Mouse (Mus musculus): ENCODE measurements around the gene Vezt.

The Vezt gene

DNA sequence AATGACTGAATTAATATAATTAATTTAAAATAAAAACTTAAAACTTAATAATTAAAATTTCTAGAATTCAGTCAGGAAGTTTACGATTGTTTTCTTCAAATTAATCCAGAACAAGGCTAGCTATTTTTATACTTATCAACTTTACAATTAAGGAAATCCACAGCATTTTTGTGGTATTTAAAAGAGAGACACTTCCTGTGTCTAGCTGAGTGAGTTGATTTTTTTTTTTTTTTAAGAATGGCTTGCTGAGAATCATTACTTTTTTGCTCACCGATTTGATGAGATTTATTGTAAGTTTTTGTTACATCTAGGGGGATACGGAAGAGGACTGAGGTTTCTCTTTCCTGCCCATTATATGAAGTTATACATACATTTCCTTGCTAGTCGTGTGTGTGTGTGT, 2.0 kb upstream of the Vezt start:
- DNase-seq (ENCODE audit: low spot score in 2 of 2), result no peak

DNA sequence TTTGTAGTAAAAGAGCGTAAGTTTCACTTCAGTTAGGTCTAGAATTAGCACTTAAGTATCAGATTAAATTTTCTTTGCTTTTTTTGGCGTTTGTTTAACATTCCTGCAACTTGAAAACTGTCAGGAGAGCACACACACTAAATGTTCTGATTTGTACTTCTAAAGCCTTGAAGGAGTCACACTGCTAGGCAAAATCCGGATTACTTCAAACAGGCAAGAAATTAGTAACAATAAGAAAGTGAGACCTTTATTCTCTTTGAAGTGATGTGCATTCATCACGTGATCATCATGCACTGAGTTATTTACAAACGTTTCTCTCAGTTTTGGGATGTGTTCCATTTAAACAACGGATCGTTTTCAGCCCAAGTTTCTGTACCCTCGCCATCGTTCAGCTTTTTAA, 1.6 kb upstream of the Vezt start:
- DNase-seq (ENCODE audit: low spot score in 2 of 2), result no peak

DNA sequence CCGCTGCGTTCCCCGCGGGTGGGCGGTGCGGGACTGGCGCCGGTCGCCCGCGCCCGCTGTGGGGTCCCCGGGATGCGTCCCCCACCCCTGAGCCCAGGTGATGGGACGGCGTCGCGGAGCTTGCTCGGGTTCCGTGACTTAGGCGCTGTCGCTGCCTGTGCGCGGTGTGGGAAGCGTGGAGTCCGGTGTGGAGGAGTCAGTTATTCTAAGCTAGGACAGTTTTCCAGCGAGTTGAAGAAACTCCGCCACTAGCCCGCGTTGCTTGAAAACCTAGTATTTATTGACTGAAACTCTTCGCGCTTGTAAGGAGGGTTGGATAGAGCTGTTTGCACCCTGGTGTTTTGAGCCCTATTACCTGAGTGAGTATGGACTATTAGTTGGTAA, 750 bp upstream of the Vezt start:
- no peak for DNase-seq (ENCODE audit: low spot score in 2 of 2)

DNA sequence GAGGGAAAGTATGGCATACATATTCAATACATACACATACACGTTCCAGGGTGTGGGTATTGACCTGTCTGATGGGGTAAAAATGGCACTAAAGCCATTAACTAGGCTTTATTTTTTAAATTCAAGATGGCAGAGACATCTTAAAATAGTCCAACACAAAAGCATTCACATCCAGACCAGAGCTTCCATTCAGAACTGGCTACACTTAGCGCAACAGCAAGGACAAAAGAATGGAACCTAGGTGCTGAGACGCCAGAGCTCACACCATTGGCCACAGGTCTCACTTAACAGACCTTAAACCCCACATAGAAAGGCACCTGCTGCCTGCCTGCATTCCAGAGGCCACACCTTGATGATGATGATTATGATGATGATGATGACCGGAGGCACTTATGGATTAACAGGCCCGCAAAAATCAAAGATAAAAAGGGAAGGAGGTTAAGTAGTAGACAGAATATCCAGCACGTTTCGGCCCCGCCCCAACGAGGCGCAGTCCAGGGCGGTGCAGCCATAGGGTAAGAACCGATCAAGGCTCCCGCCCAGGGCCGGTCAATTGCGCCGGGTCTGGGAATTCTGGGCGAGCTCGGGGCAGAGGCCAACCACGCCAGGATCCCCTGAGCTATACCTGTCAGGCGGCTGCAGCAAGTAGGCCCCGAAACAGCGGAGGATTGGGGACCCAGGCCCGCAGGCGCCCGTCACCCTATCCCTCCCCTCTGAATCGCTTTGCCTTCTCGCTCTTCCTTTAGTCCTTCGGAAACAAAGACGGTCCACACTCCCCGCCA, 550 bp downstream of the Vezt start:
- peak; percentile 55 to 68 for DNase-seq (ENCODE audit: low spot score in 2 of 2)

DNA sequence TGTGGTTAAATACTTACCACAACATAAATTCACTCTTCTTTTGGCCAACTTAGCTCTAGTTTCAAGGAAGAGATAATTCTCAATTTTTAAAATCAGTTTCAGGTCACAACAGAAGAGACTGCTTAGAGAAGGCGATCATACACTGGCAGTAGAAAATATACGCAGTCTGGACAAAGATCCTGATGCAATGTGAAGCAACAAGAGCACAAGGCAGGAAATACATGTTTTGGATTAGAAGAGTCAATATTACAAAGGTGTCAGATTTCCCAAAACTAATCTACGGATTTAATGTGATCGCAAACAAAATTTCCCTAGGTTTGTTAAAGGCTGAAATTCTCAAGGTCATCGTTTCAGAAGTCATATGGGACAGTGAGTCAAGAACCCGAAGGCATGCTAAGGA, 4.5 kb downstream of the Vezt start:
- no peak for DNase-seq (ENCODE audit: low spot score in 2 of 2)

DNA sequence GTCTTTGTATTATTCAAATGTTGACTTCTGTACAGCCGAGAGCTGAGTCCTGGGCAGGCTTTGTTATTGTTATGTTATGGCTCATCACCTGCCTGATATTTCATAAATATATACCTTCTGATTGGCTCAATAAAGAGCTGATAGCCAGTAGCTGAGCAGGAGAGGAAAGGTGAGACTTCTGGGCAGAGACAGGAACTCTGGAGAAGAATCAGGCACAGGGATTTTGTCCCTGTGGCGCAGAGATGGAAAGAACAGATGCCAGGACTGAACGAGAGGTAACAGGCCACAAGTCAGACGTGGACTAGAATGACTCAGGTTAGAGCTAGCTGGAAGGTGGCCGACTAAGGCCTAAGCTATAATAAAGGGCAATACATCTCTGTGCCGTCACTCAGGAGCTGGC, 7.1 kb downstream of the Vezt start:
- DNase-seq (ENCODE audit: low spot score in 2 of 2), result no peak

DNA sequence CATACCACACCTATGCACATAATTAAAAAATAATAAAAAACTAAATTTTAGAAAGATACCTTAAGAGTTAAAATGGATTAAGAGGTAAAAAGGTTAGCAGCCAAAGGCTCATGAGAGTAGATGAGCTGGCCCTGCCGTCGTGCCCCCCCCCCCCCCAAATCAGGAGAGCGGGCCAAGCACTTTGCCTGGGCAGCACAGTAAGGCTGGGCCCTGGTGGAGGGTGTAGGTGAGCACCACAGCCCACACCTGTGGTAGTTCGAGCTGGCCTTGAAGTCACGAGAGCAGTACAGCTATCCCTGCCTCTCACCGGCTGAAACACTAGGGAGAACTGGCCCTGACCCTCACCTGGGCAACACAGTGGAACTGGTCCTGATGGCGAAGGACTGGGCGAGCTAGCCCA, 10.5 kb downstream of the Vezt start:
- DNase-seq (ENCODE audit: low spot score in 2 of 2), result no peak

DNA sequence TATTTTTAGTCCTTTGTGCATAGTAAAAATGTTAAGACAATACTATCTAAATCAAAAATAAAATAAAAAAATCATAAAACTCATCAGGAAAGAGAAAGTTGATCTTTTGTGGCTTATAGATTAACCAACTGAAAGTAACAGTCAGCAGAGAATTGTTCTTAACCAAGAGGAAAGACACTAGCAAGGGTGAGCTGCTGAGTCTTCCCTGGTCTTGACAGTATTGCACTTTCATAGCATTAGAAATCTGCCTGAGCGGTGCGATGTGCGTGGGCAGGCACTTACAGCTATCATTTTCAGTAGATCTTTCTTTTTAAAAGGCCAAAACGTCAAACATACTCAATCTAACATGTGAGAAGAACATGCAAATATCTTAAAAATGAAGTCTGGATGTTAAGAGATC, 14.6 kb downstream of the Vezt start:
- no peak for DNase-seq (ENCODE audit: low spot score in 2 of 2)

DNA sequence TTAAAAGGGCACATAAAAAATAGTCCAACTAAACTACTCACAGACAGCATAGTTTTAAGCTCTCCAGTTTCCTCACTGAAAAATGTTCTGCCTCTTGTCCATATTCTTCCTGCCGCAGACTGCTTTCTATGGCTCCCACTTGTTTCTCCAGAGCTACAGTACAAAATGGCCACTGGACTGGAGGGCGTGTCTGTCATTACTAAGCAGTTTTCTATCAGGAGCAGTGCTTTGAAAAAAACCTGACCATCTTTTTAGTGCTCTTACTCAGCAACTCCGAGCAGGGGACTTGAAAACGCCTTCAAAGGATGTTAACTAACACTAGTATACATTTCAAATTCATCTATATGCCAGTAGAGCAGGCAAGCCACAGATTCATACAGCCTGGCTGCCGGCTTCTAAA, 15.0 kb downstream of the Vezt start:
- DNase-seq (ENCODE audit: low spot score in 2 of 2), result no peak

DNA sequence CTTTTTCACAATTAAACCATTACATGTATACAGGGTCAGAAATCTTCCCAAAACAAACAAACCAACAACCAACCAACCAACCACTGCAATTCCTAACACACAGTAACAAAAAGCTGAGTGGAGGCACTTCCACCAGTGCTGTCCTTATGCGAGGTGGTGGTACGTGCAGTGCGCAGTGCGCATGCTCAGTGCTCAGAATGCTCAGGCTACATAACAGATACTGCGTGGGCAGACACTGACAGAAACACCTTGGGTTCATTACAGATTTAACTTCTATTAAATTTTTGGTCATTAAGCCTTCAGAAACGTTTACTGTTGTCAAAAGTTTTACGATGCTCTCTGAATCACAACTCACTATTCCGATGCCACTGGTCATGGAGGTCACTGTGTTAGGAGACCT, 18.2 kb downstream of the Vezt start:
- DNase-seq (ENCODE audit: low spot score in 2 of 2), result no peak

DNA sequence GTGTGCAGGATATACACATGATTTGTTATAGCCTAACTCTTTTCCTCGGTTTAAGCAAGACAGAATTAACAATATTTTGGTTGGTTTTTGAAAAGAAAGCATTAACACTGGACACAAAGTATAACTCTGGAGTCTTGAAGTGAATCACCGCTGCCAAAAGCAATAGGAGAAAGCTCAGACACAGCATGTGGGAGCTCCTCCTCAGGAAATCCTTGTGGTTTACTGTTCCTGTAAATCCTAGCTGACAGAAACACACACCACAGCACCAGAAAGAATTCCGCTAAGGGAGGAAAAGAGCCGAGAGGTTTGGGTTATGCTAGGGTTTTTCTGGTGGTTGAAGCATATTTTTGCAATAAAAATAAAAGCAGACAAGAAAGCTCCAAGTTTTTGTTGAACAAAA, 21.4 kb downstream of the Vezt start:
- no peak for DNase-seq (ENCODE audit: low spot score in 2 of 2)

DNA sequence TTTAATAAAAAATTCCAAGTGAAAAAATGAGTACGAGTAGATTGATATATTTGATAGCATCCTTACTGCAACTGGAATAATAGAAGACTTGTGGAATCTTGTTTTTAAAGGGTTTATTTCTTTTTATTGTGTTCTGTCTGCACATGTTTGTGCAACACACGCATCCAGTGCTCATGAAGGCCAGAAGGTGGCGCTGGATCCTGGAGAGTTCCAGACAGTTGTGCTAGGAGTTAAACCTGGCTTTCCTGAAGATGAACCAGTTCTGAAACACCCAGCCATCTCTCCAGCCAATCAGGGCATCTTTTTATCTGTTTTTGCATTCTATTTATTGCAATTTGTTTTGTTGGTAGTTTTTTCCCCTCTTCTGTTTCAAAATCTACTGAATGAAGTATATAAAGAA, 22.4 kb downstream of the Vezt start:
- DNase-seq (ENCODE audit: low spot score in 2 of 2), result no peak

DNA sequence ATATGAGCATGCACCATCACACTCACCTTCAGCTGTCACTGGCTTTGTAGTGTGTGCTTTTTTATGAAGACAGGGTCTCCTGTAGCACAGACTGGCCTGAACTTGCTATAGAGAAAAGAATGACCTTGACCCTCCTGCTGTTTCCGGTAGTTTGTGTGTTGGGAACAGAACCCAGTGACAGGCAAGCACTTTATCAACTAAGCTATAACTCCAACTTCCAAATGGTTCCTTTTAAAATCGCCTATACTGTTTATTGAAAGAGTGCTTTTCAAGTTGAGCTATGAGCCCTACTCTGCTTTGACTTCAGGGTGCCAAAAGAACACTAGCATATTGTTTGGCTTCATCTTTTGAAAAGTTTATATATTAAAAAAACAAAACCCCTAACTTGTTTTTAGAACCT, 24.6 kb downstream of the Vezt start:
- DNase-seq (ENCODE audit: low spot score in 2 of 2), result no peak

DNA sequence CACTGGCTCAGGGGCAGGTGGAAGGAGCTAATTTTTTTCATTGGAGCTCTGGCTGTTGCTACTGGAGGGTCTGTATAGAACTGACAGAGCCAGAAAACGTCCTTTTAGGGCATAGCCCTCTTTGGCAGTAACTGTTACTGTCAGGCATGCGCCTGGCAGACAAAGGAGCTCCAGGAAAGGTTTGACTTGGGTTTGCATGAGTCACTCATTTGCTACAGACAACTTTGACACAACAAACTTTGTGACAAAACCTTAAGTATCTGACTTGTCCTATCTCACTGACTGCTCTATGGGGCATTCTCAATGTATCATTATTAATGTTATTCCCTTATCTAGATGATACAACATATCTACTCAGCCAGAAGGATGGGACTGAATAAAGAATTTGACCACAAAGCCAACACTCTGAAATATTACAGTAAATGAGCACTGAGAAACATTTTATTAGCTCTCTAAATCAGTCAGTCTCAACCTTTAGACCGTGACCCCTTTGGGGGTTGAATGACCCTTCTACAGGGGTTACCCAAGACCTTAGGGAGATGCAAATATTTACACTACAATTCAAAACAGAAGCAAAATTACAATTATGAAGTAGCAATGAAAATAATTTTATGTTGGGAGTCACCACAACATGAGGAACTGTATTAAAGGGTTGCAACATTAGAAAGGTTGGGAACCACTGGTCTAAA, 25.5 kb downstream of the Vezt start:
- DNase-seq (ENCODE audit: low spot score in 2 of 2), result no peak

DNA sequence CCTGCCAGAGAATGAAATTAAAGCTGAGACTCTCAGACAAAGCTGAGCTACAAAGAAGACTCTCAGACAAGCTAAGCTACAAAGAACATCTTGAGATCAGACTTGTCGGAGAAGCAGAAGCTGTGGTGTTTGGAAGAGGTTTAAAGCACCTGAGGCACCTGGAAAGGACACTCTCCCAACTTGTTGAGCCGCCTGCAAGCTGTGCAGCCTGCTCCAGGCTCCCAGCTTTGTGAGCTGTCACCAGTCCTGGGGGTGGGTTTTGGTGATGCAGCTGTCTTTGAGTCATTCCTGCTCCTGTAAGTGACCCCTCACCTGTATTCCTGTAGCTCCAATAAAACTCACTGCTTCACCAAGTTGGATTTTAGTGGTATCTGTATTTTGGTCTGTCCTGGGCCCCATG, 27.3 kb downstream of the Vezt start:
- no peak for DNase-seq (ENCODE audit: low spot score in 2 of 2)

DNA sequence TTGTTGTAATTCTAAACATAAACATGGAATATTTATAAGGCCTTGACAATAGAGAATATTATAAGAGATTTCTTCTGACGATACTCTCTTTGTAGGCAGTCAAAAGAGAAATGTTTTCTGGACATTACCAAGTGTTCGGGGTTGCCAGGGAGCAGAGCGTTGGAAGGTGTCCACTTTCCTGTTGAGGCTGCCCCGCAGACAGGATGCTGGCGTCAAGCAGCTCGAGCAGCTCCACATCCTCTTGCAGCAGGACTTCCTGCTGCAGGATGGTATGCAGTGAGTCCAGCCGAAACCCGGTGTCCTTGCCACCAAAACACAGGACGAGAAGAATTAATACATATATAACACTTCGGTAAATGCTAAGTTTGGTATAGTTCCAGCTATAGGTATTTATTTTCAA, 35.4 kb downstream of the Vezt start:
- no peak for DNase-seq (ENCODE audit: low spot score in 2 of 2)

DNA sequence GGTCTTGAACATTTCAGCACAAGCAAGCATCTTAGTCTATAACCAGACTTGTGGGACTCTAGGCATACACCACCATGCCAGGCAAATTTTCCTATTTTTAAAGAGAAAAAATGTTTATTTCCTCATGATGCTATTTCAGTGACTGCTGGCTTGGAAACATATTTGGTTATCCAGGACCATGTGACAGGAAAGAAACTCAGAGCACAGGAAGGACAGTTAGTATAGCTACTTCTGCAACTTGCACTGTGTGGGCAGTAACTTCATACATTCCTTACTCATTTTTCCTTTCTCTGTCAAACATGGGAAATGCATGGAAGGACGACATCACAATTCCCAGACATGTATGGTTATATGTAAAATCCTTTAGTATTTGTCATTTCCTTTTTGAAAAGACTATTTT, 36.3 kb downstream of the Vezt start:
- DNase-seq (ENCODE audit: low spot score in 2 of 2), result no peak

DNA sequence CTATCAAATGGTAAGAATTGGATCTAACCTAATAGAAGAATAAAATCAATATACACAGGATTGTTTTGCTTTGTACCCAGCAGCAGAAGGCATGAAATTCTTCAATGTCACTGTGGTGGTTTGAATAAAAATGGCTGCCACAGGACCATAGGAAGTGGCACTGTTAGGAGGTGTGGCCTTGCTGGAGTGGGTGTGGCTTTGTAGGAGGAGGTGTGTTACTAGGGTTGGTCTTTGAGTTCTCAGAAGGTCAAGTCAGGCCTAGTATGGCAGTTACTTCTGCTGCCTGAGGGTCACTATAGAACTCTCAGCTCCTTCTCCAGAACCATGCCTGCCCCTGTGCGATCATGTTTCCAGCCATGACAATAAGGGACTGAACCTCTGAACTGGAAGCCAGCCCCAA, 40.5 kb downstream of the Vezt start:
- DNase-seq (ENCODE audit: low spot score in 2 of 2), result no peak

DNA sequence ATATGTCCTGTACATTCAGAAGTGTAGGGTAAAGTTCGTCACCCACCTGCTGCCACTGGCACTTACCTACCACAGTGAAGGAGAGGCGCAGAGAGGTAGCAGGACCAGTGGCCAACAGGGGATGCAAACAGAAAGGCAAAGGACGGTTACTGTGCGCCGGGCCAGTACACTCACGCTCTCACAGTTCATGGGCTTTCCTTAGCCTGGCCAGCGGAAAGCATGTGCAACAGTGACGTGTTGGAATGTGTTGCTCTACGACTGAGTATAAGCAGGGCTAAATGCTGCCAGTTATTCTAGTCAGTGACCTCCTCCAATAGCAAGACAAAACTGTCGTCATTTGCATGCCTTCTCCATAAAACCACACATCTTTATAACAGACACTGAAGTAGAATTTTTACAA, 41.5 kb downstream of the Vezt start:
- DNase-seq (ENCODE audit: low spot score in 2 of 2), result no peak

DNA sequence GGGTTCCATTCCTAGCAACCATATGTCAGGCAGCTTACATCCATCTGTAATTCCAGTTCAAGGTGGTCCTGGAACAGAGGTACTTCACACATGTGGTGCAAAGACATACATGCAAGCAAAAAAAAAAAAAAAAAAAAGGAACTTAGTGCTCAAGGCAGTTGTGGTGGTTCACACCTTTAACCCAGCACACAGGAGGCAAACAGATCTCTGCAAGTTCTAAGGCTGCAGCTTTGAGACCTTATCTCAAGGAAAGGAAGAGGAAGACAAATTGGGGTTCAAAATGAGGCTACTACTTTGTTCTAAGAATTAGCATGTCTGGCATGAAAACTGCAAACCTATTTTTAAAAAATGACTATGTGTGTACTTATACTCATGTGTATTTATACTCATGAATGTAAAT, 50.3 kb downstream of the Vezt start:
- DNase-seq (ENCODE audit: low spot score in 2 of 2), result no peak

DNA sequence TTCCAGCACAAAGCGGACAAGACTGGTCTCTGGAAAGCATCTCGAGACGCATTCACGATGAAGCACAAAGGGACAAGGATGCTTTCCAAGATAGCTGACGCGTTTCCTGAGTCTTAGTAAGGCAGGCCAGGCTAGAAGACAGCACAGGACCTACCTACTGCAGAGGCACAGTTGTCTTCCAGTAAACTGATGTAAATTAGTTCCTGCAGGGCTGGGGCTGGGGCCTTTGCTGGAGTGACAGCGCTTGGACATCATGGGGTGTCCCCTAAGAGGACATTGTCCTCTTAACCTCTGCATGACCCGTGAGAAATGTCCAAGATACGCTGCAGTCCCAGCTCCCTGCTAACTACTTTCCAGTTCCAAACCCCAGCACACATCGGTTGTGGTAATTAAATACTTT, 66.3 kb downstream of the Vezt start:
- DNase-seq (ENCODE audit: low spot score in 2 of 2), result no peak

DNA sequence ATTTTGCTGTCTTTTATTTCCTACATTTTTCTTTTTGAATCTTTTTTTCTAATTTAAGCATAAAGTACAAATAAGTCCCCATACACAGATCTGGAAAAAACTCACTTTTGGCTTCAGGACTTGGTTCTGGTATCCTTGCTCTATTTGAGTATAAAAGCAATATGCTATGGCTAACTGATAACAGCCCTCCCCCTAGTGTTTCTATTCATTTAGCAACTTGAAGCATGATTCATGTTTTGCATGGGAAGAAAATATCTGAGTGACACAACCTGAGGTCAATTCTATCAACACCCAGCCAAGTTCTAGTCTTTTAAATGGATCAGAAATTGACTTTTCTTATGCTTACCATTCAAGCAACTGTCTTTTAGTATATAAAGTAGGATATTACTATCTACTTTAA, 68.1 kb downstream of the Vezt start:
- DNase-seq (ENCODE audit: low spot score in 2 of 2), result no peak

DNA sequence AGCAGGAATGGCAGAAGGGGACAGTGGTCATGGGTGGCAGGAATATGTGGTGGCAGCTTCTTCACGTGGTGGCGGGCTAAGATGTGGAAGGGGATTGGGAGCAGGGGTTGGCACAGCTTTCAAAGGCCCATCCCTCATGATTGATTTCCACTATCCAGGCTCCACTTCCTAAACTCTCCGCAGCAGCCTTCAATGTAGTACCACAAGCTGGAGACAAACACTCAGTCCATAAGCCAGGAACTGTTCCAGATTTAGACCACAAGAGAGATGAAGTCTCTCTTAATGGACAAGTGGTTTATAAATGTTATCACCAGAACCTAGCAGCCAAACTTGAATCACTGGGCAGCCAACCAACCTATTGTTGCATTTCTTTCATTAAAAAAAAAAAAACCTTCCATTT, 81.6 kb downstream of the Vezt start:
- no peak for DNase-seq (ENCODE audit: low spot score in 2 of 2)

DNA sequence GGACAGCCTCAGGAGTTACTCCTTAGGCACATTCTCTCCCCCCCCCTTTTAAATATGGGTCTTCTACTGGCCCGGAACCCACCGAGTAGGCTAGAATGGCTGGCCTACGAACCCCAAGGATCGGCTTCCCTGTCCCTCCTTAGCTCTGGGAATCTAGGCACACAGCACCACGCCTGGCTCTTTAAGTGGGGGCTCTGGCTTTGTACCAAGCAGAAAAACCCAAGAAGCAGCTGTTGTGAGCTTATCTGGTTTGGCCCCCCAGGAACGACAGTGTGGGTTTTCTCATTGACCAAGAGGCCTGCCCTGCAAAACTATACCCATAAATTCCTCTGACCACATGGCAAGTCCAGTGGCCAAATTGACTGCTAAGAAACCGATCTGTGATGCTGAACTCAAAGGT, 82.1 kb downstream of the Vezt start:
- no peak for DNase-seq (ENCODE audit: low spot score in 2 of 2)
